Mouse (Mus musculus) ES-Bruce4 (cell line): ENCODE results near the gene Nhp2. TPM values are rescaled to one million over a fixed set of nuclear protein-coding genes. Genes with fewer than 3 reads are reported as not detected.

Experiments used
- H3K27ac ChIP-seq: 2 replicates; pipeline ENCODE4 v1.5.1; 2012; ENCODE audit warnings: low read length, inconsistent platforms; ENCODE audit not compliant: insufficient read depth
- H3K27me3 ChIP-seq: 2 replicates; pipeline ENCODE4 v1.6.1; 2012; ENCODE audit warnings: mild to moderate bottlenecking, low read length, inconsistent platforms; ENCODE audit not compliant: control insufficient read depth, poor library complexity, insufficient read depth, severe bottlenecking
- H3K36me3 ChIP-seq: 2 replicates; pipeline ENCODE4 v1.6.1; 2012; ENCODE audit warnings: inconsistent platforms, mild to moderate bottlenecking, low read length, moderate library complexity; ENCODE audit not compliant: control insufficient read depth, poor library complexity, insufficient read depth, severe bottlenecking
- H3K4me1 ChIP-seq: one replicate; pipeline ENCODE4 v1.8.1; 2011; ENCODE audit warnings: low read length; ENCODE audit not compliant: control insufficient read depth, insufficient read depth
- H3K4me3 ChIP-seq: 2 replicates; pipeline ENCODE4 v1.5.1; 2011; ENCODE audit warnings: low read depth, mild to moderate bottlenecking, low read length
- H3K9ac ChIP-seq: 2 replicates; pipeline ENCODE4 v1.6.1; 2012; ENCODE audit warnings: low read depth, mild to moderate bottlenecking, inconsistent platforms; ENCODE audit not compliant: poor library complexity, severe bottlenecking
- H3K9me3 ChIP-seq: replicated peaks from 2 replicates; pipeline ENCODE4 v1.6.1; 2012; ENCODE audit warnings: mild to moderate bottlenecking, low read length, inconsistent platforms; ENCODE audit not compliant: control insufficient read depth, poor library complexity, insufficient read depth, severe bottlenecking
- CTCF ChIP-seq: IDR thresholded peaks from one replicate; pipeline ENCODE4 v1.8.1; 2011; ENCODE audit warnings: low read depth, low read length
- EP300 ChIP-seq: IDR thresholded peaks from 2 replicates; pipeline ENCODE4 v1.6.1; 2011; ENCODE audit warnings: low read depth, low read length; ENCODE audit not compliant: insufficient read depth
- POLR2A ChIP-seq: IDR thresholded peaks from one replicate; pipeline ENCODE4 v1.8.1; 2011; ENCODE audit warnings: low read length; ENCODE audit not compliant: insufficient read depth
- polyA plus RNA-seq: library from polyadenylated mRNA; stranded (reverse); fragments of >200 nt; gene quantifications from 2 replicates; pipeline ENCODE4 v1.2.4, GENCODE M21; 2011; ENCODE audit warnings: low read depth; ENCODE audit not compliant: missing spikeins, insufficient read depth, insufficient read length

Gene Nhp2
- polyA plus RNA-seq, 1 experiment = 202 TPM

- H3K27ac ChIP-seq = peak overlapping the region; percentile 75
Observed at GRCm38 (mm10) chr11:51618894-51619408, 584 bp upstream of the Nhp2 start.

GRCm38 (mm10) chr11:51620084-51620483 lies 549 bp downstream of the Nhp2 start:
- Histone ChIP-seq H3K9me3 (no peaks in the 10 kb centered on the region), H3K4me3 (peak overlapping the region; percentile 92), H3K27me3 (no peaks in the 10 kb centered on the region), H3K27ac (peak overlapping the region; percentile 28; the same call in 1 of the 2 replicates), H3K4me1 (no peaks in the 10 kb centered on the region), H3K9ac (peak overlapping the region; percentile 96), H3K36me3 (peaks cover 37% of the 10 kb centered on the region)
- TF ChIP-seq EP300 = no peak
- TF ChIP-seq POLR2A = no peak

More at GRCm38 (mm10) chr11:51618894-51619408, 584 bp upstream of the Nhp2 start:
- H3K4me1 ChIP-seq = no peaks in the 10 kb centered on the region
- peak overlapping the region; percentile 68 for H3K9ac ChIP-seq
- H3K4me3 ChIP-seq = peak overlapping the region; percentile 83
- TF ChIP-seq POLR2A (no peak), CTCF (no peak), EP300 (no peak)
- H3K36me3 ChIP-seq = peaks cover 26% of the 10 kb centered on the region
- no peaks in the 10 kb centered on the region for H3K9me3 ChIP-seq
- no peaks in the 10 kb centered on the region for H3K27me3 ChIP-seq

GRCm38 (mm10) chr11:51621776-51622175 lies 2.2 kb downstream of the Nhp2 start:
- H3K4me3 ChIP-seq = no peak overlapping the region
- no peaks in the 10 kb centered on the region for H3K4me1 ChIP-seq
- H3K9me3 ChIP-seq = no peaks in the 10 kb centered on the region
- H3K36me3 ChIP-seq = peaks cover 49% of the 10 kb centered on the region
- H3K27me3 ChIP-seq = no peaks in the 10 kb centered on the region
- H3K9ac ChIP-seq = peak overlapping the region; percentile 96; the same call in 1 of the 2 replicates
- TF ChIP-seq CTCF = no peak
- no peak for TF ChIP-seq POLR2A
- no peak for TF ChIP-seq EP300
- no peak overlapping the region for H3K27ac ChIP-seq

DNA sequence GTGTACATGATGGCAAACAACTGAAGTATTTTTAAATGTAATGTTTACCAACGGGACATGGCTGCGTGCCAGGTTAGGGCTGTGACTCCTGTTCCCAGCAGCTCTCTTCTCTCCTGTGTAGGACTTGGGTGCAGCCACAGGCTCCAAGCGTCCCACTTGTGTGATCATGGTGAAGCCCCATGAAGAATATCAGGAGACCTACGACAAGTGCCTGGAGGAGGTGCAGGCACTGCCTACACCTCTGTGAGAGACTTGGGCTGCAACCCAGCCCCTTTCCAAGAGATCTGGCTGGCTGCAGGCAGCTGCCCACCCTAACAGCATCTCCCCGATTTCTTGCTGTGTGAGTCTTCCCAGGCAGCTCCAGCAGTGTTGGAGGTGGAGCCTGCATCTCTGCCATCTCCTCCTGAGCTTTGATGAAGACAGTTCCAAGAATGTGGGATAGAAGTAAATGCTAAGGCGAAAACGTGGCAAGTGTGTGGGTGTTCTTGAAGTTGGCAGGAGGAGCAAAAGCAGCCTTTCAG lies 3.5 kb downstream of the Nhp2 start:
- Histone ChIP-seq H3K4me3 (no peak overlapping the region), H3K4me1 (no peaks in the 10 kb centered on the region), H3K9ac (no peak overlapping the region), H3K9me3 (no peaks in the 10 kb centered on the region), H3K36me3 (peaks cover 61% of the 10 kb centered on the region), H3K27ac (no peak overlapping the region), H3K27me3 (no peaks in the 10 kb centered on the region)
- TF ChIP-seq CTCF = no peak

DNA sequence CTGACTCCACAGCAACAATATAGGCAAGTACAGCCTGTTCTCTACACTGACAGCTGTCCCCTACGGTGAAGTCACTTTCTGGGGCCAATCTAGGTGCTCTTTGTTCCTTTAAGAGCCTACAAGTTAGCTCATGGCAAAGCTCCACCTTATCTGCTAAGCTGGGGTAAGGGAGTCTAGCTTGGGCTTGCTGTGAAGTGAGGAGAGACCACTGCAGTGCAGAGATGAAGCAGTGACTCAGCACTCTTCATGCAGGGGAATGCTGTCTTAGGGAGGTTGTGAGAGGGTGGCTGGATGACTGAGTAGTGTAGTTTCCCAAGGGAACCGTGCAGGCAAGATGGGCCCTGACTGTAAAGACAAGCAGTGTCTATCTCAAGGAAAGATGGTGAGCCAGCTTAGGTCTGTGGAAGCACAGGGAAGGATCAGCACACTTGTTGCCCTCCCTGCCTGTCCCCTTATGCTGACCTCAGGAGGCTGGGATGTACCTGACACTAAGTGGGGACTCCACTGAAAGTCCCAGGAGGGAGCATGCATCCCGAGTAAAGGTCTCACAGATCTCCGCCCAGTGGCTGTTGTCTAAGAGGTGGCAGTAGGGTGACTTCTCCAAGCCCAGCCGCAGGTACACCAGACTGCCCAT lies 5.8 kb downstream of the Nhp2 start:
- peak overlapping the region; percentile 76 for H3K27ac ChIP-seq
- H3K4me3 ChIP-seq = no peak overlapping the region
- TF ChIP-seq POLR2A = no peak
- no peak for TF ChIP-seq EP300
- no peak for TF ChIP-seq CTCF
- H3K9me3 ChIP-seq = no peaks in the 10 kb centered on the region
- H3K4me1 ChIP-seq = no peaks in the 10 kb centered on the region
- peaks cover 72% of the 10 kb centered on the region for H3K36me3 ChIP-seq
- no peaks in the 10 kb centered on the region for H3K27me3 ChIP-seq
- H3K9ac ChIP-seq = no peak overlapping the region

GRCm38 (mm10) chr11:51627425-51627824 lies 7.9 kb downstream of the Nhp2 start:
- H3K4me3 ChIP-seq = no peak overlapping the region
- no peak overlapping the region for H3K27ac ChIP-seq
- H3K27me3 ChIP-seq = no peaks in the 10 kb centered on the region
- no peaks in the 10 kb centered on the region for H3K9me3 ChIP-seq
- H3K9ac ChIP-seq = no peak overlapping the region
- no peaks in the 10 kb centered on the region for H3K4me1 ChIP-seq
- H3K36me3 ChIP-seq = peaks cover 61% of the 10 kb centered on the region
- no peak for TF ChIP-seq EP300
- TF ChIP-seq CTCF = no peak
- TF ChIP-seq POLR2A = no peak
